Mouse (Mus musculus): ENCODE results near the gene Zc3hav1l. TPM values are rescaled to one million over a fixed set of nuclear protein-coding genes. Genes with fewer than 3 reads are reported as not detected.

Zc3hav1l gene
- polyA plus RNA-seq, 1 experiment, result 2.9 TPM

DNA sequence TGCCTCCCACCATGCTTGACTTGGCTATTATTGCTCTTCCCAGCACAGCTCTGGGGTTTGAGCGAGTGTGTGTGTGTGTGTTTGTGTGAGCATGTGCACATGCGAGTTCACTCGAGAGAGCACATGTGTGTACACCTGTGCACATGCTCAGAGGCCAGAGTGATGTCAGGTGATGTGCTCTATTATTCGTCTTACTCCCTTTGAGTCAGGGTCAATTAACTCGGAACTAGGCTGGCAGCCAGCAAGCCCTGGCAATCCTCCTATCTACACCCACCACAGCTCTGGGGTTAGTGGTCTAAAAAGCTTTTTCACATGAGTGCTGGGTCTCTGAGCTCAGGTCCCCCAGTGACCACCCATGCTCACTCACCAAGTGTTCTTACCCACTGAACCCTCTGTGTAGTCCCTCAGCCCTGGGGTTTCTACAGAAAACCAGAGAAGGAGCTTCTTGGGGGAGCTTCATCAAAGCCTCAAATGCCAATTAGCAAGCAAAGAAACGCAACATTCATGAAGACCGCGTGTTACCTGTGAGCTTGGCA lies 56.7 kb downstream of the Zc3hav1l start:
- H3K4me1 ChIP-seq (ENCODE audit: control insufficient read depth, insufficient read depth, low read length), result peaks cover 24% of the 10 kb centered on the region
- TF ChIP-seq POLR2A (IDR thresholded peaks at IDR 0.05; ENCODE audit: borderline replicate concordance, insufficient read depth, low read length) (no peak), CTCF (IDR thresholded peaks at IDR 0.05; ENCODE audit: borderline replicate concordance, insufficient read depth, low read depth, low read length) (no peak)
- H3K27ac ChIP-seq (ENCODE audit: insufficient read depth, low read length), result no peak overlapping the region
- 53% methylated on average over 8 of the region's 8 CpGs for WGBS
- no peaks in the 10 kb centered on the region for H3K27me3 ChIP-seq (ENCODE audit: control insufficient read depth, insufficient read depth, low read length)
- no peak overlapping the region for H3K4me3 ChIP-seq (replicated peaks; ENCODE audit: insufficient read depth, low read depth, low read length)
- DNase-seq, result no peak

DNA sequence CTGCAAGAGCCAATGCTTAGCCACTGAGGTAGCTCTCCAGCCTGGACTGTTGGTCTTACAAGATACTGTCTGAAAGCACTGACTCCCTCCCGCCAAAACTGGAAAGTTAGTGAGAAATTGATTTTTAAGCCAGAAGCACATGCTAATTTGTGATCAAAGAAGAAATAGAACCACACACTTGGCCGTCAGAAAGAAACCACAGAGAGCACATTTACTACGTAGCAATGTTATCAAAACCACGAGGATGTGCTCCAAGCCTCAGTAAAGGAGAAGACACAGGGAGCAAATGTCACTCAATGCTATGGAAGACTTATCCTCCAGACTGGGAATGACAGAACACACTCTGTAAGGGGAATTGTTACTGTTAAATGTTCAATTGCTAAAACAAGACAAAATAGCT lies 57.6 kb downstream of the Zc3hav1l start:
- Histone ChIP-seq H3K27me3 (ENCODE audit: control insufficient read depth, insufficient read depth, low read length) (no peaks in the 10 kb centered on the region), H3K27ac (ENCODE audit: insufficient read depth, low read length) (no peak overlapping the region), H3K4me3 (replicated peaks; ENCODE audit: insufficient read depth, low read depth, low read length) (no peak overlapping the region), H3K4me1 (ENCODE audit: control insufficient read depth, insufficient read depth, low read length) (peaks cover 21% of the 10 kb centered on the region)
- 96% methylated on average over 4 of the region's 4 CpGs for WGBS
- DNase-seq, result no peak
- TF ChIP-seq CTCF (IDR thresholded peaks at IDR 0.05; ENCODE audit: borderline replicate concordance, insufficient read depth, low read depth, low read length) (no peak), POLR2A (IDR thresholded peaks at IDR 0.05; ENCODE audit: borderline replicate concordance, insufficient read depth, low read length) (no peak)

- Histone ChIP-seq H3K27ac (ENCODE audit: insufficient read depth, low read length) (no peak overlapping the region), H3K4me1 (ENCODE audit: control insufficient read depth, insufficient read depth, low read length) (peaks cover 13% of the 10 kb centered on the region), H3K27me3 (ENCODE audit: control insufficient read depth, insufficient read depth, low read length) (no peaks in the 10 kb centered on the region), H3K4me3 (replicated peaks; ENCODE audit: insufficient read depth, low read depth, low read length) (no peak overlapping the region)
- no peak for DNase-seq
- 87% methylated on average over 5 of the region's 5 CpGs for WGBS
- TF ChIP-seq POLR2A (IDR thresholded peaks at IDR 0.05; ENCODE audit: borderline replicate concordance, insufficient read depth, low read length) (no peak), CTCF (IDR thresholded peaks at IDR 0.05; ENCODE audit: borderline replicate concordance, insufficient read depth, low read depth, low read length) (no peak)
Measured at GRCm38 (mm10) chr6:38240618-38241017, 58.4 kb downstream of the Zc3hav1l start.

- WGBS, result 40% methylated on average over 4 of the region's 4 CpGs
- no peaks in the 10 kb centered on the region for H3K27me3 ChIP-seq (ENCODE audit: control insufficient read depth, insufficient read depth, low read length)
- H3K27ac ChIP-seq (ENCODE audit: insufficient read depth, low read length), result no peak overlapping the region
- TF ChIP-seq POLR2A (IDR thresholded peaks at IDR 0.05; ENCODE audit: borderline replicate concordance, insufficient read depth, low read length) (no peak), CTCF (IDR thresholded peaks at IDR 0.05; ENCODE audit: borderline replicate concordance, insufficient read depth, low read depth, low read length) (no peak)
- DNase-seq, result peak in 1 of 2 experiments; percentile 58
- peaks cover 7% of the 10 kb centered on the region; the same call in 1 of the 2 replicates for H3K4me1 ChIP-seq (ENCODE audit: control insufficient read depth, insufficient read depth, low read length)
- no peak overlapping the region for H3K4me3 ChIP-seq (replicated peaks; ENCODE audit: insufficient read depth, low read depth, low read length)
Measured at GRCm38 (mm10) chr6:38238382-38238781, 60.7 kb downstream of the Zc3hav1l start.

Other genes starting within 250 kb of the Zc3hav1l start
- gene Tmem213, start 190.0 kb downstream of the Zc3hav1l start, polyA plus RNA-seq (2012; rRNA removed), result not detected in 2 replicates
- gene Atp6v0a4, start 174.7 kb downstream of the Zc3hav1l start, polyA plus RNA-seq (2012; rRNA removed), result 0.19 and 0.25 TPM in 2 replicates
- gene D630045J12Rik, start 45.2 kb downstream of the Zc3hav1l start, polyA plus RNA-seq (2012; rRNA removed), result 15.9 TPM in 2 replicates
- gene Zc3hav1, start 55.3 kb upstream of the Zc3hav1l start, polyA plus RNA-seq (2012; rRNA removed), result 5.0 TPM in 2 replicates
- gene Ttc26, start 82.2 kb upstream of the Zc3hav1l start, polyA plus RNA-seq (2012; rRNA removed), result 2.4 and 2.9 TPM in 2 replicates
- 25.0 and 27.1 TPM in 2 replicates for gene Ubn2, start 134.7 kb upstream of the Zc3hav1l start, polyA plus RNA-seq (2012; rRNA removed)
- gene Fmc1, start 234.2 kb upstream of the Zc3hav1l start, polyA plus RNA-seq (2012; rRNA removed), result 205 and 213 TPM in 2 replicates